Mouse (Mus musculus): ENCODE data around the gene Trex1.

Gene Trex1

DNA sequence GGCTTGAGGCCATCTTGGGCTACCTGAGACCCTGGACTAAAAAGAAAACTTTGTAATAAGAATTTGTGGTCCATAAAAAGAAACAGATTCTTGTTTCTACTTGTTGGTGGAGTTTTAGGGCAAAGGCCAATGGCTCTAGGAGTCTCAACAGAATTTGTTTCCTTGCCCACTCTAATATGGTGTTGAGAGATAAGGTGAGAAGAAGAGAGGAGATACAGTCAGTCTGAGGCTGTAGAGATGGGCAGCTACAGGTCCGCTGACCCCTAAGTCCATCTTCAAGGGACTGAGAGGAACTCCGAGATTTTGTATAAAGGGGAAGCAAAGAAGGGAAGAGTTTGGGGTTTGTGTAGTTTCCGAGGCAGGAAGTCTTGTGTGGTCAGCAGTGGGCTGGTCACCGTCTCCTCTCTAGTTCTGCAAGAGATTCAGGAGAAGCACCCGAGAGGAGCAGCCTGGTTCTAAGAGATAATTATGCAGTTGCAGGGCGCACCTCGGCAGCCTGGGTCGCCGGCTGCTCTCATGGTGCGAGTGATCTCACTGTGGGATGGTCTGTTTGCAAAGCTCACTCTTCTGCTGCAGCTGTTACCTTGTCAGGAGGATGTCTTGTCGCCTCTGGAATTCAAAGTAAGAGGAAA, 42.4 kb downstream of the Trex1 start:
- DNase-seq (ENCODE audit: low spot score), result no peak

DNA sequence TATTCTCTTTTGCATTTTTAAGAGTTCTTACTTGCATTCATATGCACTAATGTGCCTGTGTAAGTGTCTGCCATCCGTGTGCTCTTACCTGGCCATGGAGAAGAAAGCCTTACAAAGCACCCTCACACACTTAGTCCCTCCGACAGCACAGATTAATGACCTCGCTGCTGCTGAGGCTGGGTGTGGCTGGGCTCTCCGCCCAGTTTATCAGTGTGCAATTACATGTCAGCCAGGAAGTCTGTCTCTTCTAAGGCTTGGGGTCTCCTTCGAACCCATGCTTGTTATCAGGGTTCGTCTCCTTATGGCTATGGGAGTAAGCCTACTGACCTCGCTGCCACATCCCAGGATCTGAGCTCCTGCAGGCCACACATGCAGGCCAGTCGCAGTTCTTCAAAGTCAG, 44.1 kb downstream of the Trex1 start:
- DNase-seq (ENCODE audit: low spot score), result no peak

- DNase-seq (ENCODE audit: low spot score), result no peak
These were observed 49.2 kb downstream of the Trex1 start for GRCm38 (mm10) chr9:109010316-109010690.

DNA sequence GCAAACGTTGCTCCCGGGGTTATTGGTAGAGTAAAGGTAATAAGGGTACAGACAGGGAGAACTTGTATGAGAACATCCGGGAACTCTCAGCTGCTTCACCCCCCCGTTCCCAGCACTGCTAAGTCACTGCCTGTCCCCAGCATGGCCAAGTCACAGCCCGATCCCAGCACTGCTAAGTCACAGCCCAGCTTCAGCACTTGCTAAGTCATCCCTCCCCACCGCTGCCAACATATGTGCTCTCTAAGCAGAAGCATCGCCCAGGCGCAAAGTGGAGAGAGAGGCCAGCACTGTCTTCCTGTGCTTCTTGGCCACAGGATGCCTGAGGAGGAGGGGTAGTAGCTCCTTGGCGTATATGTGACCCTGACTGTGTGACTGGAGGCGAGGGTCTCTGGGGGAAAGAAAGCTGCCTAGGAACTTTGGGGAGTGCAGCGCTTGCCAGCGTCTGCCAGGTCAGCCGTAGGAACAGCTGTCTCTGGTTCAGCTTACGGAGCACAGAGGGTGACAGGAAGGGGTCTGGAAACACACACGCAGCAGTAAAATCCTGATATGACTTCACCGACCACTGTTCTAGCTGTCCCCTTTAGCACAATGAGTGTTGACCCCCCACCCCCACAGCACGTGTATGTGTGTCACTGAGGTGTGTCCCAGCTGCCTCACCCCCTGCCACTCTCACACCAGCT, 49.8 kb downstream of the Trex1 start:
- DNase-seq (ENCODE audit: low spot score), result no peak

- DNase-seq (ENCODE audit: low spot score), result no peak
These were observed 50.4 kb downstream of the Trex1 start for GRCm38 (mm10) chr9:109008994-109009635.

GRCm38 (mm10) chr9:109008081-109008480, 51.5 kb downstream of the Trex1 start:
- no peak for DNase-seq (ENCODE audit: low spot score)
